9 mouse cellular contexts compared by ENCODE assay signal in the genomic region with DNA sequence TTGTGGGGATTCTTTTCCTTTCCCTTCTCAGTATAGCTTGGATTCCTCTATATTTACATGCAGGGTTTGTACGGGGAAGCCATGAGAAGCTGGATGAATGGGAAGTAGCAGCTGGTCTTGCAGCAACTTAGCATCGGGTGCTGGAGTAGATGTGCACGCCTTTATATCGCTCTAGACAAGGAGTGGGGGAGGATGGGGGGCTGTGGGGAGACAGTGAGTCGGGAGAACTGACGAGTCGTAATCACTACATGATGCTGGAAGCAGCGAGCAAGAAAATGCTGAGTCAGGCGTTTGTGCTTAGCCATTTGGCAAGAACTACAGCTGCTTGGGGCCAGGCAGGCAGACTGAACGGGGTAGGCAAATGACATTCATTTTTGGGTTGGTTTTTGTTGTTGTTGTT.
DNase-seq lines count a peak whose midpoint lies in the region; ATAC-seq and TF ChIP-seq lines count a peak whose summit lies in the region.
"Had no signal": no experiment of that assay in that cellular context is flagged by ENCODE, and none has a peak within 500 bp of the region (broad histone marks: within the 10 kb centered on the region; RNA-seq: fewer than 3 reads in every experiment).

No protein-coding gene starts in this region.

- dilution Hi-C loops in CH12.LX (cut with MboI; ENCODE audit: extremely low pct_ligation_motif_present, extremely low pct_unique_long_range_greater_than_20kb, low sequenced_read_pairs) = no loop called here

- no peaks in the 10 kb centered on the region for H3K9me3 ChIP-seq in hindbrain, embryonic 13.5 days
- H3K9me3 ChIP-seq in hindbrain, embryonic 10.5 days = 0 out of 2 replicates have a peak, but pooled peaks cover 2% of the 10 kb centered on the region
- peaks cover 5% of the 10 kb centered on the region for H3K9me3 ChIP-seq in CH12.LX (replicated peaks; ENCODE audit: low read length)
- H3K9me3 ChIP-seq in embryonic facial prominence, embryonic 13.5 days = peaks cover 4% of the 10 kb centered on the region
- no peaks in the 10 kb centered on the region for H3K9me3 ChIP-seq in limb, embryonic 14.5 days (ENCODE audit: control insufficient read depth, low read length)
- H3K9me3 ChIP-seq in intestine, embryonic 16.5 days (ENCODE audit: control insufficient read depth, low read length) = no peaks in the 10 kb centered on the region

- no peak overlapping the region for H3K9ac ChIP-seq in hindbrain, embryonic 13.5 days
- no peak overlapping the region for H3K9ac ChIP-seq in CH12.LX (ENCODE audit: insufficient read depth, low read depth)
- no peak overlapping the region for H3K9ac ChIP-seq in embryonic facial prominence, embryonic 13.5 days
- H3K9ac ChIP-seq in limb, embryonic 14.5 days (ENCODE audit: low read depth, low read length, severe bottlenecking) = no peak overlapping the region
- H3K9ac ChIP-seq in intestine, embryonic 16.5 days (ENCODE audit: low read depth, low read length) = no peak overlapping the region

- H3K79me2 ChIP-seq in CH12.LX (replicated peaks; ENCODE audit: control insufficient read depth, extremely low read depth, insufficient read depth, poor library complexity, severe bottlenecking) = no peaks in the 10 kb centered on the region

- H3K27me3 ChIP-seq in hindbrain, embryonic 13.5 days = no peaks in the 10 kb centered on the region
- H3K27me3 ChIP-seq in hindbrain, embryonic 10.5 days (ENCODE audit: insufficient read depth, poor library complexity, severe bottlenecking) = no peaks in the 10 kb centered on the region
- H3K27me3 ChIP-seq in CH12.LX (replicated peaks) = no peaks in the 10 kb centered on the region
- peaks cover 4% of the 10 kb centered on the region; the same call in 1 of the 2 replicates for H3K27me3 ChIP-seq in embryonic facial prominence, embryonic 13.5 days
- H3K27me3 ChIP-seq in limb, embryonic 14.5 days (ENCODE audit: control insufficient read depth, insufficient read depth, low read length) = no peaks in the 10 kb centered on the region
- H3K27me3 ChIP-seq in intestine, embryonic 16.5 days (replicated peaks; ENCODE audit: control insufficient read depth, insufficient read depth, low read length) = no peaks in the 10 kb centered on the region

- TF ChIP-seq EP300 in CH12.LX (IDR thresholded peaks at IDR 0.05; ENCODE audit: low read length) = no peak

- 56% methylated on average over 10 of the region's 10 CpGs for WGBS in hindbrain, embryonic 13.5 days
- WGBS in hindbrain, embryonic 10.5 days = 75% methylated on average over 10 of the region's 10 CpGs
- 38% methylated on average over 10 of the region's 10 CpGs for WGBS in embryonic facial prominence, embryonic 13.5 days
- WGBS in limb, embryonic 14.5 days = 45% methylated on average over 10 of the region's 10 CpGs
- 72% methylated on average over 10 of the region's 10 CpGs for WGBS in intestine, embryonic 16.5 days

- 0 out of 2 replicates have a peak overlapping the region, but pooled peaks have one; percentile 25 for H3K4me2 ChIP-seq in hindbrain, embryonic 13.5 days
- no peak overlapping the region for H3K4me2 ChIP-seq in CH12.LX (ENCODE audit: insufficient read depth, low read depth, poor library complexity, severe bottlenecking)
- H3K4me2 ChIP-seq in embryonic facial prominence, embryonic 13.5 days = peak overlapping the region; percentile 41
- H3K4me2 ChIP-seq in limb, embryonic 14.5 days (replicated peaks; ENCODE audit: low read depth, low read length, severe bottlenecking) = no peak overlapping the region
- no peak overlapping the region for H3K4me2 ChIP-seq in intestine, embryonic 16.5 days (ENCODE audit: low read depth, low read length)

- peak overlapping the region; percentile 10 for H3K27ac ChIP-seq in hindbrain, embryonic 13.5 days
- no peak overlapping the region for H3K27ac ChIP-seq in hindbrain, embryonic 10.5 days
- no peak overlapping the region for H3K27ac ChIP-seq in CH12.LX (ENCODE audit: insufficient read depth, low read depth)
- no peak overlapping the region for H3K27ac ChIP-seq in embryonic facial prominence, embryonic 13.5 days
- no peak overlapping the region for H3K27ac ChIP-seq in limb, embryonic 14.5 days (replicated peaks; ENCODE audit: low read depth, low read length)
- no peak overlapping the region for H3K27ac ChIP-seq in intestine, embryonic 16.5 days (ENCODE audit: low read length)

- no peaks in the 10 kb centered on the region for H3K36me3 ChIP-seq in hindbrain, embryonic 13.5 days
- no peaks in the 10 kb centered on the region for H3K36me3 ChIP-seq in hindbrain, embryonic 10.5 days
- no peaks in the 10 kb centered on the region for H3K36me3 ChIP-seq in CH12.LX (replicated peaks in 1 of 2; ENCODE audit: control insufficient read depth in 1 of 2, insufficient read depth in 1 of 2, low read length in 1 of 2)
- H3K36me3 ChIP-seq in embryonic facial prominence, embryonic 13.5 days = no peaks in the 10 kb centered on the region
- H3K36me3 ChIP-seq in limb, embryonic 14.5 days (ENCODE audit: control insufficient read depth, insufficient read depth, low read length) = no peaks in the 10 kb centered on the region
- H3K36me3 ChIP-seq in intestine, embryonic 16.5 days (ENCODE audit: control insufficient read depth, insufficient read depth, low read length) = no peaks in the 10 kb centered on the region

- DNase-seq in hindbrain, embryonic 10.5 days (ENCODE audit: low spot score) = no peak
- DNase-seq in CH12.LX (ENCODE audit: extremely low read depth) = no peak
- DNase-seq in limb, embryonic 14.5 days (ENCODE audit: low spot score) = peak; percentile 86
- no peak for DNase-seq in thymus, adult 18-20 months
- no peak for DNase-seq in adrenal gland, adult 8-10 months
- DNase-seq: kidney, adult 9 months had no signal

- peaks cover 23% of the 10 kb centered on the region for H3K4me1 ChIP-seq in hindbrain, embryonic 13.5 days (replicated peaks)
- peaks cover 7% of the 10 kb centered on the region for H3K4me1 ChIP-seq in hindbrain, embryonic 10.5 days (replicated peaks)
- H3K4me1 ChIP-seq in CH12.LX (ENCODE audit: control insufficient read depth in 1 of 2, insufficient read depth in 2 of 2) = peaks cover 15 to 59% of the 10 kb centered on the region in 2 experiments
- peaks cover 23% of the 10 kb centered on the region for H3K4me1 ChIP-seq in embryonic facial prominence, embryonic 13.5 days
- peaks cover 5% of the 10 kb centered on the region for H3K4me1 ChIP-seq in limb, embryonic 14.5 days (ENCODE audit: control insufficient read depth, insufficient read depth, low read length)
- H3K4me1 ChIP-seq in intestine, embryonic 16.5 days (ENCODE audit: control insufficient read depth, insufficient read depth, low read length) = no peaks in the 10 kb centered on the region

- no peak for TF ChIP-seq RAD21 in CH12.LX (IDR thresholded peaks at IDR 0.05; ENCODE audit: low read depth, low read length)

- no peak overlapping the region for H3K4me3 ChIP-seq in hindbrain, embryonic 13.5 days
- no peak overlapping the region for H3K4me3 ChIP-seq in hindbrain, embryonic 10.5 days
- no peak overlapping the region for H3K4me3 ChIP-seq in CH12.LX (replicated peaks in 1 of 3; ENCODE audit: low read depth in 2 of 3, low read length in 2 of 3, poor library complexity in 1 of 3)
- no peak overlapping the region for H3K4me3 ChIP-seq in embryonic facial prominence, embryonic 13.5 days
- H3K4me3 ChIP-seq in limb, embryonic 14.5 days (replicated peaks; ENCODE audit: low read length) = no peak overlapping the region
- no peak overlapping the region for H3K4me3 ChIP-seq in intestine, embryonic 16.5 days (ENCODE audit: low read length)

- in situ Hi-C loops in CH12.LX (cut with MboI; ENCODE audit: low pct_ligation_motif_present, low pct_unique_long_range_greater_than_20kb, low sequenced_read_pairs) = no loop called here

- ATAC-seq in hindbrain, embryonic 13.5 days (ENCODE audit: low FRiP score) = 0 out of 2 replicates have a peak, but pooled peaks have one; percentile 49
- no peak for ATAC-seq in embryonic facial prominence, embryonic 13.5 days (ENCODE audit: insufficient number of reproducible peaks, insufficient read depth, low FRiP score, low TSS enrichment, low read depth)
- ATAC-seq in limb, embryonic 14.5 days (ENCODE audit: low FRiP score, low read depth) = peak; percentile 63; the same call in 1 of the 2 replicates
- no peak for ATAC-seq in intestine, embryonic 16.5 days

- TF ChIP-seq POLR2A in CH12.LX (IDR thresholded peaks at IDR 0.05; ENCODE audit: low read depth, low read length) = no peak
- no peak for TF ChIP-seq POLR2A in limb, embryonic 14.5 days (IDR thresholded peaks at IDR 0.05; ENCODE audit: borderline replicate concordance, extremely low read depth, insufficient read depth, insufficient read length)

- TF ChIP-seq CTCF in CH12.LX (conservative IDR thresholded peaks at IDR 0.05 in 1 of 2, IDR thresholded peaks at IDR 0.05 in 1 of 2; ENCODE audit: low read depth in 2 of 2, low read length in 2 of 2) = no peak

TF ChIP-seq in CH12.LX, 34 proteins besides CTCF, POLR2A, EP300 and RAD21:
- TF ChIP-seq MAFK (IDR thresholded peaks at IDR 0.05; ENCODE audit: insufficient replicate concordance, low read length) = peak; percentile 98
- TF ChIP-seq MYC (IDR thresholded peaks at IDR 0.05; ENCODE audit: low read depth, low read length) = no peak

Comparison
In these comparisons a context has a peak if more than half of its experiments do, and no peak if none do; other contexts are left out.
1. ATAC-seq: peak in hindbrain, embryonic 13.5 days (single experiment) and limb, embryonic 14.5 days (single experiment); none in embryonic facial prominence, embryonic 13.5 days (single experiment) and intestine, embryonic 16.5 days (single experiment).
2. H3K4me2 ChIP-seq: peak in hindbrain, embryonic 13.5 days (single experiment) and embryonic facial prominence, embryonic 13.5 days (single experiment); none in CH12.LX (single experiment), limb, embryonic 14.5 days (single experiment) and intestine, embryonic 16.5 days (single experiment).